Mouse (Mus musculus) heart, embryonic 16.5 days (tissue): Measurements from ENCODE around the gene Egfl8. TPM values are rescaled to one million over a fixed set of nuclear protein-coding genes. Genes with fewer than 3 reads are reported as not detected.

Experiments
- ATAC-seq: fragments of 200-750 bp; cut with Nextera tagmentation; replicated peaks from 2 replicates; pipeline ENCODE4 v1.8.0; 2017; ENCODE audit warnings: moderate number of reproducible peaks; ENCODE audit not compliant: insufficient read depth, low FRiP score; ENCODE audit errors: extremely low read depth
- H3K27ac ChIP-seq: fragments of 300-500 bp; sonication (generic); 2 replicates; pipeline ENCODE4 v1.5.1; 2014; ENCODE audit warnings: mild to moderate bottlenecking, low read length, control low read depth, moderate library complexity
- H3K27me3 ChIP-seq: fragments of 300-500 bp; sonication (generic); 2 replicates; pipeline ENCODE4 v1.6.1; 2014; ENCODE audit warnings: low read length, mixed read lengths; ENCODE audit not compliant: control insufficient read depth, insufficient read depth
- H3K36me3 ChIP-seq: fragments of 300-500 bp; sonication (generic); 2 replicates; pipeline ENCODE4 v1.6.1; 2014; ENCODE audit not compliant: control insufficient read depth, insufficient read depth
- H3K4me1 ChIP-seq: fragments of 300-500 bp; sonication (generic); 2 replicates; pipeline ENCODE4 v1.6.1; 2014; ENCODE audit warnings: low read length, mixed read lengths; ENCODE audit not compliant: control insufficient read depth, insufficient read depth
- H3K4me2 ChIP-seq: fragments of 300-500 bp; sonication (generic); 2 replicates; pipeline ENCODE4 v1.6.1; 2014; ENCODE audit warnings: low read depth, mild to moderate bottlenecking, control low read depth, low read length
- H3K4me3 ChIP-seq: fragments of 300-500 bp; sonication (generic); 2 replicates; pipeline ENCODE4 v1.5.1; 2014; ENCODE audit warnings: mild to moderate bottlenecking, control low read depth, low read length
- H3K9ac ChIP-seq: fragments of 300-500 bp; sonication (generic); 2 replicates; pipeline ENCODE4 v1.6.1; 2014; ENCODE audit warnings: low read length, control low read depth
- H3K9me3 ChIP-seq: fragments of 300-500 bp; sonication (generic); replicated peaks from 2 replicates; pipeline ENCODE4 v1.6.1; 2016; ENCODE audit warnings: low read length; ENCODE audit not compliant: control insufficient read depth
- WGBS: fragments of 180-500 bp; shearing (Covaris S2); extraction: QIAGEN DNeasy Blood & Tissue Kit; methylation state at CpG from one replicate; pipeline ENCODE4 v1.1.7; 2014; 5-methylcytosine and 5-hydroxymethylcytosine counted together
- polyA plus RNA-seq: library from polyadenylated mRNA; unstranded; fragments of >200 nt; fragmentation: Nextera tagmentation; extraction: Ambion mirVana; gene quantifications from 2 replicates; pipeline ENCODE4 v1.2.1, GENCODE M21; 2015

The Egfl8 gene
- polyA plus RNA-seq, 1 experiment from 2014 or later = 2.0 TPM

GRCm38 (mm10) chr17:34644608-34645007 is 28.8 kb upstream of the Egfl8 start, which contains the start of gene Fkbpl:
Fkbpl (plus strand) TSS chr17:34644764.
- peak within 1 kb of the TSS; percentile 78 for H3K4me2 ChIP-seq
- H3K4me1 ChIP-seq = peaks cover 28% of the 10 kb centered on the region
- H3K9me3 ChIP-seq = no peaks in the 10 kb centered on the region
- no peaks in the 10 kb centered on the region for H3K27me3 ChIP-seq
- peak; percentile 78 for ATAC-seq
- peak within 1 kb of the TSS; percentile 74 for H3K4me3 ChIP-seq
- H3K36me3 ChIP-seq = no peaks in the 10 kb centered on the region
- under 1% methylated on average over 16 of the region's 16 CpGs for WGBS
- peak within 1 kb of the TSS; percentile 81 for H3K27ac ChIP-seq
- H3K9ac ChIP-seq = peak within 1 kb of the TSS; percentile 83

- Histone ChIP-seq H3K4me2 (no peak overlapping the region), H3K4me1 (peaks cover 28% of the 10 kb centered on the region), H3K9ac (no peak overlapping the region), H3K9me3 (no peaks in the 10 kb centered on the region; the same call in 1 of the 2 replicates), H3K27me3 (no peaks in the 10 kb centered on the region), H3K36me3 (no peaks in the 10 kb centered on the region), H3K4me3 (no peak overlapping the region), H3K27ac (no peak overlapping the region)
- WGBS = 71% methylated on average over 10 of the region's 10 CpGs
- no peak for ATAC-seq
Observed at GRCm38 (mm10) chr17:34643944-34644343, 28.2 kb upstream of the Egfl8 start.

- H3K9ac ChIP-seq = no peak overlapping the region
- H3K9me3 ChIP-seq = no peaks in the 10 kb centered on the region; the same call in 1 of the 2 replicates
- no peaks in the 10 kb centered on the region for H3K27me3 ChIP-seq
- 87% methylated on average over 4 of the region's 4 CpGs for WGBS
- ATAC-seq = no peak
- H3K36me3 ChIP-seq = no peaks in the 10 kb centered on the region
- no peak overlapping the region for H3K4me3 ChIP-seq
- H3K4me1 ChIP-seq = peaks cover 28% of the 10 kb centered on the region
- H3K4me2 ChIP-seq = no peak overlapping the region
- H3K27ac ChIP-seq = no peak overlapping the region
Observed at GRCm38 (mm10) chr17:34643379-34643778, 27.6 kb upstream of the Egfl8 start.

- Histone ChIP-seq H3K4me3 (no peak overlapping the region), H3K4me2 (no peak overlapping the region), H3K9ac (no peak overlapping the region), H3K36me3 (no peaks in the 10 kb centered on the region), H3K27ac (no peak overlapping the region), H3K9me3 (no peaks in the 10 kb centered on the region; the same call in 1 of the 2 replicates), H3K27me3 (no peaks in the 10 kb centered on the region), H3K4me1 (peaks cover 21% of the 10 kb centered on the region)
- ATAC-seq = no peak
- 73% methylated on average over 3 of the region's 3 CpGs for WGBS
Observed at GRCm38 (mm10) chr17:34641945-34642344, 26.2 kb upstream of the Egfl8 start.

- H3K4me3 ChIP-seq = no peak overlapping the region
- H3K27ac ChIP-seq = peak overlapping the region; percentile 75
- ATAC-seq = peak; percentile 24; the same call in 1 of the 2 replicates
- no peaks in the 10 kb centered on the region for H3K27me3 ChIP-seq
- peaks cover 17% of the 10 kb centered on the region for H3K4me1 ChIP-seq
- 0 out of 2 replicates have a peak overlapping the region, but pooled peaks have one; percentile 1 for H3K4me2 ChIP-seq
- WGBS = 18% methylated on average over 11 of the region's 11 CpGs
- no peaks in the 10 kb centered on the region; the same call in 1 of the 2 replicates for H3K9me3 ChIP-seq
- H3K9ac ChIP-seq = peak overlapping the region; percentile 33; the same call in 1 of the 2 replicates
- H3K36me3 ChIP-seq = no peaks in the 10 kb centered on the region
Observed at GRCm38 (mm10) chr17:34640778-34641601, 25.2 kb upstream of the Egfl8 start.

GRCm38 (mm10) chr17:34639461-34640255 is 23.9 kb upstream of the Egfl8 start:
- H3K4me2 ChIP-seq = no peak overlapping the region
- H3K36me3 ChIP-seq = no peaks in the 10 kb centered on the region
- no peak overlapping the region; the same call in 1 of the 2 replicates for H3K27ac ChIP-seq
- no peaks in the 10 kb centered on the region for H3K27me3 ChIP-seq
- peaks cover 10% of the 10 kb centered on the region; the same call in 1 of the 2 replicates for H3K4me1 ChIP-seq
- 81% methylated on average over 7 of the region's 7 CpGs for WGBS
- H3K4me3 ChIP-seq = no peak overlapping the region
- H3K9ac ChIP-seq = no peak overlapping the region
- ATAC-seq = no peak
- H3K9me3 ChIP-seq = no peaks in the 10 kb centered on the region; the same call in 1 of the 2 replicates

- peaks cover 9% of the 10 kb centered on the region for H3K27me3 ChIP-seq
- 53% methylated on average over 3 of the region's 3 CpGs for WGBS
Observed at GRCm38 (mm10) chr17:34637459-34637858, 21.7 kb upstream of the Egfl8 start.

GRCm38 (mm10) chr17:34635671-34636070 is 19.9 kb upstream of the Egfl8 start:
- WGBS = 59% methylated on average over 2 of the region's 2 CpGs
- Histone ChIP-seq H3K9me3 (no peaks in the 10 kb centered on the region; the same call in 1 of the 2 replicates), H3K27me3 (peaks cover 22% of the 10 kb centered on the region), H3K27ac (no peak overlapping the region), H3K36me3 (no peaks in the 10 kb centered on the region), H3K9ac (no peak overlapping the region), H3K4me1 (peaks cover 10% of the 10 kb centered on the region), H3K4me3 (no peak overlapping the region), H3K4me2 (no peak overlapping the region)
- ATAC-seq = no peak

More at GRCm38 (mm10) chr17:34637459-34637858, 21.7 kb upstream of the Egfl8 start:
- Histone ChIP-seq H3K9me3 (no peaks in the 10 kb centered on the region; the same call in 1 of the 2 replicates), H3K36me3 (no peaks in the 10 kb centered on the region), H3K27ac (no peak overlapping the region), H3K4me2 (no peak overlapping the region), H3K4me3 (no peak overlapping the region), H3K9ac (no peak overlapping the region), H3K4me1 (peaks cover 10% of the 10 kb centered on the region; the same call in 1 of the 2 replicates)
- ATAC-seq = no peak
